Mouse (Mus musculus): ENCODE measurements around the gene Crybb2. TPM values are rescaled to one million over a fixed set of nuclear protein-coding genes. Genes with fewer than 3 reads are reported as not detected.

Gene Crybb2
- polyA plus RNA-seq, 1 experiment from 2014 or later: not detected

DNA sequence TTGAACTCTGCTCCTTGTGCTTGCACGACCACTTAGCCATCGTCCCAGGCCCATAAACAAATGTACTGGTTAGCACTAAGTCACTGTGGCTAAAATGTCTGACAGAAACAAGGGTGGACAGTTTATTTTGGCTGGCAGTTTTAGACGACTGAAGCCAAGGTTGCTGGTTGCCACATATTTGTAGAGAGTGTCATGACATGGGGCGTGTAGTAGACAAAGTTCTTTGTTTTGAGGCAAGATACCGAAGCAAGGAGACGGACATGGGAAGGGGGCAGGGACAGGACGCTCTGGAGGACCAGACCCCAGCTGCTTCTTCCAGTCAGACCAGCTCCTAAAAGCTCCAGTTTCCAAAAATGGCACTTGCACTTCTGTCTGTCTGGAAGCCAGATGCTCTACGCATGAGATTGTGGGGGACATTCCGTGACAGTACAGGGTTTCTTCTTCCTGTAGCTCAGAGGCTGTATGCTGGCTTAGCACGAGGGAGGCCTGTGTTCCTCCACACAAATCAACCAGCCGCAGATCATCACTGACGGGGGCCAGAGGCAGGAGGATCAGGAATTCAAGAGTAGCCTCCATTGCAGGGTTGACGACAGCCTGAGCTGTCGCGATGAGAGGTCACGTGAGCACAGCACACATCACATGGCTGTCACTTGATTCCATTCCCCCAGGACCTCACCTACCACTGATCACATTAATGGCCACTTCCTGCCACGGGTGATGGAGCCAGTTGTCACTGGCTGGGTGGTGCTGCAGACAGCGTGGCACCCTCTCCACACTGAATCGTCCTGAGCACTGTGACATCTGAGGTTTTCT, 12.6 kb upstream of the Crybb2 start:
- no peak overlapping the region for H3K27ac ChIP-seq
- no peaks in the 10 kb centered on the region for H3K36me3 ChIP-seq (ENCODE audit: inconsistent target)
- H3K4me3 ChIP-seq (ENCODE audit: inconsistent target): no peak overlapping the region
- WGBS (ENCODE audit: missing documents): 62% methylated on average over 19 of the region's 19 CpGs
- H3K79me2 ChIP-seq (ENCODE audit: inconsistent target): no peaks in the 10 kb centered on the region

DNA sequence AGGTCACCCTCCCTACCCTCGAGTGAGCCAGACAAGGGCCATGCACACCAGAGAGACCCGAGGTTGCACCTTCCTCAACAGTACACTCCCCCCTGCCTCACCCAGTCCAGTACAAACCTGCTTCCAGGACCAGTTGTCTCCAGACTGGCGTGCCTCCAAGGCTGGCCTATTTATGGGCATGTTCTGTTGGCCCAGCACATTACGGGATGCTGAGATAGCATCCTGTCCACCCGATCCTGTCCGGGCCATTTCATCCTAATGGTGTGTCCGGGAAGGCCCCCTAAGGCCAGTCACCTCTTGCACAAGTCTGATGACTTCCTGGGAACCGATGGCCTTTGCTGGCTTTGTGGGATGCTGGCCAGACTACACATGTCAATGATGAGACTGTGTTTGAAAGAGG, 11.5 kb upstream of the Crybb2 start, which contains the start of gene Crybb3:
Gene Crybb3, minus strand, starts transcription at position 146 of the 400 bp plus-strand sequence.
- 79% methylated on average over 7 of the region's 8 CpGs for WGBS (ENCODE audit: missing documents)
- no peak within 1 kb of the TSS for H3K27ac ChIP-seq
- H3K36me3 ChIP-seq (ENCODE audit: inconsistent target): no peaks in the 10 kb centered on the region
- H3K79me2 ChIP-seq (ENCODE audit: inconsistent target): no peaks in the 10 kb centered on the region
- H3K4me3 ChIP-seq (ENCODE audit: inconsistent target): no peak within 1 kb of the TSS

DNA sequence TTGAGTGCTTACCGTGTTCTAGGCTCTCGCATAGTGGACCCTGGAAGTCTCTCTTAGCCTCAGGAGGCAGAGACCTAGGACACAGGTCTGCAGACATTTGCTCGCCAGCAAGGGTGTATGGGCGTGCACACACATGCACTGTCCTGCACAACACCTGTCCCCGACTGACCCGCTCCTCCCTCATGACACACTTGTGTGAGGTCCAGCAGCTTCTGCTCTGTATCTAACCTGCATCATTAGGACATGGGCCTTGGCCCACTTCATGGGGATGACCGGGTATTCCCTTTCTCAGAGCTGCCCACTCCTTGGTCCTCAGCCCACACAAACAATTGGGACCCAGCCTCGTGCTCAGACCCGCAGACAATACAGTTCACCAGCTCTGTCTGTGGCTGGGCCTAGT, 11.1 kb upstream of the Crybb2 start:
- Histone ChIP-seq H3K36me3 (ENCODE audit: inconsistent target) (no peaks in the 10 kb centered on the region), H3K4me3 (ENCODE audit: inconsistent target) (no peak overlapping the region), H3K79me2 (ENCODE audit: inconsistent target) (no peaks in the 10 kb centered on the region), H3K27ac (no peak overlapping the region)
- WGBS (ENCODE audit: missing documents): 92% methylated on average over 9 of the region's 9 CpGs

DNA sequence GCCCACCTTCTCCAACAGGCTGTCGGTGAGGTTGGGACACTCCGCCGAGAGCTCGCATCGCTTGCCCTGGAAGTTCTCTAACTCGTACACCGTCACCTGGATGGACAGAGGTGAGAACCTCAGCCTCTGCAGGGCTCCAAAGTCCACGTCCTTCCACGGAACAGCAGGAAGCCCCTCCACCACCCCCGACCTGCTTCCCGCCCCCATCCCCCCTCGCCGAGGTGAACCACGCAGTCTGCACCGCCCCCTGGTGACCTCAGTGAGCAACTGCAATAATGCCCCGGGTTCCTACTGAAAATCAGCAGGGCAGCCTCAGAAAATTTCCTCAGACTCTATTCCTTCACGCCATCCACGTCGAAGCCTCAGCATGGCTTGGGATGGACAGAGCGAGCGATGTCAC, 9.9 kb upstream of the Crybb2 start:
- 45% methylated on average over 15 of the region's 21 CpGs for WGBS (ENCODE audit: missing documents)
- H3K36me3 ChIP-seq (ENCODE audit: inconsistent target): no peaks in the 10 kb centered on the region
- no peak overlapping the region for H3K27ac ChIP-seq
- H3K79me2 ChIP-seq (ENCODE audit: inconsistent target): no peaks in the 10 kb centered on the region
- no peak overlapping the region for H3K4me3 ChIP-seq (ENCODE audit: inconsistent target)

DNA sequence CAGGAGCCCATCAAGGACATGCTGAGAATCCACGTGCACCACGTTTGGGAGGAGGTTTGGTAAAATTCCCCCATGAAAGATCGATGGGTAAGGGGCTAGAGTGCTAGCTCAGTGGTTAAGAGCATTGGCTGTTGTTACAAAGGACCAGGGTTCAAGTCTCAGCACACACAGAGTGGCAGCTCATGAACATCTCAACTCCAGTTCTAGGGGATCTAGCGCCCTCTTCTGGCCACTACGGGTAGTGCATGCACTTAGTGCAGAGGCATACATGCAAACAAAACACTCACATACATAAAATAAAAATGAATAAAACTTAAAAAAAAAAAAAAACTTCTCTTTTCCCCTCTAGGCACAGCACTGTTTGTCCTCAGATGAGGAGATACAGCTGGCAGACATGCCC, 8.8 kb upstream of the Crybb2 start:
- no peak overlapping the region for H3K27ac ChIP-seq
- 62% methylated on average over 5 of the region's 5 CpGs for WGBS (ENCODE audit: missing documents)
- H3K4me3 ChIP-seq (ENCODE audit: inconsistent target): no peak overlapping the region
- no peaks in the 10 kb centered on the region for H3K79me2 ChIP-seq (ENCODE audit: inconsistent target)
- no peaks in the 10 kb centered on the region for H3K36me3 ChIP-seq (ENCODE audit: inconsistent target)

DNA sequence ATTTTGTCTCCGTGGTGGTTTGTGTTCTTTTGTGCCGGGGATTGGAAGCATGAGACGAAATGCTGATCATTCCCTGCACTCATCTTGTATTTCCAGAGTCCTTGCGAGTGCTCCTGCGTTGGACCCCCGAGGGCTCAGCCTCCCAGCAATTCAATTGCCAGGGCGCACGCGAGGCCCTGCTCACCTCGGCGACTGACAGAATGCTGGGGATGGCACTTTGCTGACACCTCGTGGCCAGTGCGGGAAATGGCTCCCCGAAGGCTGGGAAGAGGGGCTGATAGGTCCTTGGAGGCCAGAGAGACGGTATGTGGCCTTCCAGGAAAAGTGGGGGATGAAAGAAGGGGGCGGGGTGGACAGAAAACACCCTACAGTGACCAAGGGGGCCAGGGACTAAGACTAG, 15.6 kb downstream of the Crybb2 start:
- no peaks in the 10 kb centered on the region for H3K79me2 ChIP-seq (ENCODE audit: inconsistent target)
- H3K27ac ChIP-seq: no peak overlapping the region
- WGBS (ENCODE audit: missing documents): 15% methylated on average over 16 of the region's 16 CpGs
- no peaks in the 10 kb centered on the region for H3K36me3 ChIP-seq (ENCODE audit: inconsistent target)
- no peak overlapping the region for H3K4me3 ChIP-seq (ENCODE audit: inconsistent target)

DNA sequence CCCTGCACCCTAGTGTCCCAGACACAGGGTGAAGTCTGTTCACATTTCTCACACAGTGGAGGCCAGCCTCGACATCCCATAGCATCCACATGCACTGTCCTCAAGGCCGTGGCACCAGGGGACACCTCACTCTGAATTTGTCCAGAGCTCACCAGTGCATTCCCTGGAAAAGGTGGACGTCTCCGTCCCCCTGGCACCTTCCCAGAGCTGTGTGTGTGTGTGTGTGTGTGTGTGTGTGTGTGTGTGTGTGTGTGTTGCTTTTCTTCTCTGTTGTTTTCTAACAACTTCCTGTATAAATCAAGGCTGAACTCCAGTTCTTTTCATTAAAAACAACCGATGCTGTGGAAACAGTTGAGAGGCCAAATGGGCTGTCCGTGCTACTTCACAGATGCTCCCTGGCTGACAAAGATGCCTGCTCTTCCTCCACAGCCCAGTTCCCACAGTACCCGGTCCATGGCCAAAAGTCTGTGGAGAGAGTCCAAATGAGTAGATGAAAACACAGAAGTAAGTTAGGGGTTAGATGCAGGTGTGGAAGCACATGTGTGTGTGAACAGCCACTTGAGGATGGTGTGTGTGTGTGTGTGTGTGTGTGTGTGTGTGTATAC, 19.2 kb downstream of the Crybb2 start:
- H3K4me3 ChIP-seq (ENCODE audit: inconsistent target): no peak overlapping the region
- no peak overlapping the region for H3K27ac ChIP-seq
- no peaks in the 10 kb centered on the region for H3K79me2 ChIP-seq (ENCODE audit: inconsistent target)
- WGBS (ENCODE audit: missing documents): 84% methylated on average over 7 of the region's 7 CpGs
- H3K36me3 ChIP-seq (ENCODE audit: inconsistent target): no peaks in the 10 kb centered on the region

DNA sequence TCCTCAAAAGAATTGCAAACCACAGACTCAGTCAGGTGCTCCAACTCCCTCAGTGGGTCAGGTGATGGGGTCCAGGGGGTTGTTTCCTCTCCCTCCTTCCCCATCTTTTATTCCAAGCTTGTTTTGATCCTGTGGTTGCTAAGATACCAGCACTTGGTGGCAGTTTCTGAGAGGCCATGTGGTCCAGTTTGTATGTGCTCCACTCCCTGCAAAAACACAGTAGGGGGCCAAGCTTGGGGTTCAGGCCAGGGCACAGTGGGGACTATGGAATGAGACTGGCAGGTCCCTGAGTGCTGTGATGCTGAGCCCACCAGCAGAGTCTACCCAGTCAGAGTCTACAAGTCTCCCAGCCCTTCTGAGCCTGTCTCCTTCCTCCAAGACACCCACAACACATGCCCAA, 20.0 kb downstream of the Crybb2 start:
- no peak overlapping the region for H3K4me3 ChIP-seq (ENCODE audit: inconsistent target)

DNA sequence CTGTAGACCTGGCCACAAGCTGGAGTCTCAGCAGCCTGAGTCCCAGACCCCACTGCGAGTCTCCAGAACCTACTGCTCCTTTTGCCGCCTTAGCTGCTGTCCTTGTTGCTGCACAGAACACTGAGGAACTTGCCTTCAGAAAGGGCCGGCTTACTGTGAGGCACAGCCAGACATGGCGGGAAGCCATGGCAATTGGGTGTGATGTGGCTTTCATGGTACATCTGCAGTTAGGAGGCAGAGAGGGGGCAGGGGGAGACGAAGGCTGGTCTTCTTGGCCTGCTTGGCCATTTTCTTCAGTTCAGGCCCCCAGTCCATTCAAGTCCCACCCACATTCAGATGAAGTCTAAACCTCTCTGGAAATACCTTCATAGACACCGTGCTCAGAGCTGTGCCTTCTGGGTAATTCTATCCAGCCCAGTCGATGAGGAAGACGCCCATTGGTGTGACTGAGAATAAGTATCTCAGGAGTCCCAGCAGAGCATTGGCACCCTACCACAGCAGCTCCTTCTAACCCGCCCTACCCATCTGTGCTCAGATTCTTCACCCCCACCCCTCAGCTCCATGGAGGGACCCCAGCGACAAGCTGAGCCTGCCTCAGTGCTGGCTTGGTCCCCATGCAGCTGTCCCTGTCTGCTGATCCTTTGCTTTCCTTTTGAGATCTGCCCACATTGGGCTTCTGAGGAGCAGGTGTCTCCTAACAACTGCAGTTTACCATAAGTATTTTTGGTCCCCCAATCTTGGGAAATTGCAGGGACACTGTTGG, 24.2 kb downstream of the Crybb2 start:
- 95% methylated on average over 10 of the region's 10 CpGs for WGBS (ENCODE audit: missing documents)
- no peak overlapping the region for H3K27ac ChIP-seq
- H3K79me2 ChIP-seq (ENCODE audit: inconsistent target): no peaks in the 10 kb centered on the region
- H3K4me3 ChIP-seq (ENCODE audit: inconsistent target): no peak overlapping the region
- no peaks in the 10 kb centered on the region for H3K36me3 ChIP-seq (ENCODE audit: inconsistent target)

More for the DNA sequence above, 20.0 kb downstream of the Crybb2 start:
- Histone ChIP-seq H3K36me3 (ENCODE audit: inconsistent target) (no peaks in the 10 kb centered on the region), H3K79me2 (ENCODE audit: inconsistent target) (no peaks in the 10 kb centered on the region), H3K27ac (no peak overlapping the region)

DNA sequence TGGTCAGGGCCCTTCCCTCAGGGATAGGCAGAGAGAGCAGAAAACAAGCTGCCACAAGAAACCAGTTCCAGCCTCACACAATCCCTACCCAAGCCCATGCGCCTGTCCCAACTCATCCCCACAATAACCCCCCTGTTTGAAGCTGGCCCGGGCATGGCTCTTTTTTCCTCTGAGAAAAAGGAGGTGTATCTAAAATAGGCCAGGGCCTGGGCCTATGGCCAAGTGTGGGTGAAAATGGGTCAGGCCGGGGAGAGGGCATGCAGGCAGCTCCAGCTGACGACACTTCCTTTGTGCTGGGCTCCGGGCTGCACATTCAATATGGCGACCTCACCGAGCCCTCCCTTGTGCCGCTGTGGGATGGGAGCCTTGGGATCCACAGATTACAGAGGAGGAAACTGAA, 26.4 kb downstream of the Crybb2 start:
- 84% methylated on average over 8 of the region's 8 CpGs for WGBS (ENCODE audit: missing documents)
- H3K27ac ChIP-seq: no peak overlapping the region
- H3K79me2 ChIP-seq (ENCODE audit: inconsistent target): no peaks in the 10 kb centered on the region
- H3K36me3 ChIP-seq (ENCODE audit: inconsistent target): no peaks in the 10 kb centered on the region
- no peak overlapping the region for H3K4me3 ChIP-seq (ENCODE audit: inconsistent target)

DNA sequence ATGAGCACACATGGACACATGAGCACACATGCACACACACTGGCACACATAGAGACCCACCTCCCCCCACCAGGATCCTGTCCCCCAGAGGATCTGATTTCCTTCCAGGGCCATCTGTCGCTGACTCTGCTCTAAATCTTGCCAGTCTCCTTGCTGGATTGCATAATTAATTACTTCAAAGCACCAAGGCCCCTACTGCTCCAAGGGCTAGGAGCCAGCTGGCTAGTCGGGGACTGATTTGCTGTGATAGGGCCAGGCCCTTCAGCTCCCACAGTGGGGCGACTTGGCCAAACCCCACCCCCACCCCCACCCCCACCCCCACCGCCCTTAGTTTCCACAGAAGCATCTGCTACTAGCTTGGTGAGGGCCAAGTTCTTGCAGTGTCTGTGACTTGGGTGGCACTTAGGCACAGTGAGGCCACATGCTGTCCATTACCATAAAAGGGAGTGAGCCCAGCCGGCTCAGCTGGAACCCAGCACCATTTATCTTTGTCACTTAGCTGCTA, 28.3 kb downstream of the Crybb2 start:
- Histone ChIP-seq H3K79me2 (ENCODE audit: inconsistent target) (no peaks in the 10 kb centered on the region), H3K27ac (no peak overlapping the region), H3K36me3 (ENCODE audit: inconsistent target) (no peaks in the 10 kb centered on the region), H3K4me3 (ENCODE audit: inconsistent target) (no peak overlapping the region)
- 47% methylated on average over 2 of the region's 5 CpGs for WGBS (ENCODE audit: missing documents)

DNA sequence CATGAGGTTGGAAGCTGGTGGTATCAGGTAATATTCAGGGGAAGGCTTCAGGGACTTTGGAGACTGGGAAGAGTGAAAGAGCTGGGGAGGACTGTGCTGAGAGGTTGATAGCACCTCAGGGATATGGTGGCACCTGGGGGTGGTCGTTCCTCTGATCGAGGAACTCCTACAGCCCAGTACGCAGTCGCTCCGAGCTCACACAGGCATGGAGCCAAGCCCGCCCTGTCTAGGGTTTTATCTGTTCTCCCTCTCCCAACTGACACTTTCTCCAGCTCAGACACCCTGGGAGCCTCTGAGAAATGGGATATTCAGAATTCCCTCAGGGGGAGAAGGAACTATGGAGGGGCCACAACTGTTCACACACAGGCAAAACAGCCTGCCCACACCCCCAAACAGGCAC, 29.1 kb downstream of the Crybb2 start:
- H3K36me3 ChIP-seq (ENCODE audit: inconsistent target): no peaks in the 10 kb centered on the region
- H3K79me2 ChIP-seq (ENCODE audit: inconsistent target): no peaks in the 10 kb centered on the region
- 100% methylated on average over 1 of the region's 6 CpGs for WGBS (ENCODE audit: missing documents)
- no peak overlapping the region for H3K4me3 ChIP-seq (ENCODE audit: inconsistent target)
- no peak overlapping the region for H3K27ac ChIP-seq

DNA sequence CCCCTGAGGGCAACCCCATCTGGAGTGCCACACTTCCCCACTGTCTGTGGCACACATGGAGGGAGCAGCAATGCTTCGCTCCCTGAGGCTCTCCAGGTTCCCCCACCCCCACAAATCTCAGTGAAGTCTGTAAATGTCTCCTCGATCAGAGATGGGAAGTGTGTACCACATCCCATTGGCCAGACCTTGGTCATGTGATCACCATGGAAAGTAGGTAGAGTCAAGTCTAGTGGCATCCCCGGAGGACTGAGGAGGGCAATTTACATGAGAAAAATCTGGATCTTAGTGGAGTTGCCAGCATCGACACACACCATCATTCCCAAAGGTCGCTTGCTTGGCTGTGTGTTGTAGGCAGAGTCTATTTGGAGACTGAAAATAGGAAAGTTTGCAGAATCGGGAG, 31.3 kb downstream of the Crybb2 start:
- Histone ChIP-seq H3K27ac (no peak overlapping the region), H3K4me3 (ENCODE audit: inconsistent target) (no peak overlapping the region), H3K36me3 (ENCODE audit: inconsistent target) (no peaks in the 10 kb centered on the region), H3K79me2 (ENCODE audit: inconsistent target) (no peaks in the 10 kb centered on the region)
- WGBS (ENCODE audit: missing documents): 98% methylated on average over 6 of the region's 6 CpGs

DNA sequence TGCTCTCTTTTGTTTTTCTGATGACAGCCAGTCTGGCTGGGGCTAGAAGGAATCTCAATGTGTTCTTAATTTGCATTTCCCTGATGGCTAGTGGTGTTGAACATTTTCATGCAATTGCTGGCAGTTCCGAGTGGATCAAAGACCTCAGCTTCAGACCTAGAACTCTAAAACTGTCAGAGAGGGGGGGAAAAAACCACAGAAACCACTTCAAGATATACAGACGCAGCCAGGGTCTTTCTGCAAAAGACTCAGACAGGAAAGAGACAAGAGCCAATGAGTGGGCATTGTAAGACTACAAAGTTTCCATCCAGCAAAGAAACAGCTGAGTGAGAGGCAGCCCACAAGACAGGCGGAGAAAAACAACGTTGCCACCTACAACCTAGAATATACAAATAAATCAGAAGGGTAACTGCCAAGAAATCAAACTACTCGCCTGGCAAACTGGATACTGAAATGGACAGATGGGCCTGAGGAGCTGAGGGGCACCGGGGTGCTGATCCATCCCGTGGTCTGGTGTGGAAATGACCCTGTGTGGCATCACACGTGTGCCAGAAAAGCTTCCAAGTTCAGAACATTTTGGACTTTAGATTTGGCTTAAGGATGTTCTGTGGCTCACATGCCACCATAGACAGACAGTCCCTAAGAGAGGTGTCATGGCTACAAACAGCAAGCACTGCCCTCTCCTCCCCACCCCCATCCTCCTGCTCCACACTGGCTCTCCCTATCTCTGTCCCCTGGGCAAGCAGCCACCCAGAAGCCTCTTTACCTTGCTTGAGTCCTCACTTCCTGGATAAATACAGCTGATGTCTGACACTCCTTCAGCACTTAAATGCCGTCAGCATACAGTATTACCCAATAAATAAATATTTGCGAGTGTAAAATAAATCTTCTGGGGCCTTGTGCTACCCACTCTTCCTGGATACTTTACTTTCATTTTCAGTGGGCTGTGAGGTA, 34.5 kb downstream of the Crybb2 start:
- WGBS (ENCODE audit: missing documents): 35% methylated on average over 10 of the region's 10 CpGs

More for the DNA sequence above, 34.5 kb downstream of the Crybb2 start:
- H3K79me2 ChIP-seq (ENCODE audit: inconsistent target): no peaks in the 10 kb centered on the region
- no peak overlapping the region for H3K4me3 ChIP-seq (ENCODE audit: inconsistent target)
- no peak overlapping the region for H3K27ac ChIP-seq
- H3K36me3 ChIP-seq (ENCODE audit: inconsistent target): no peaks in the 10 kb centered on the region

Data from macrophage (primary cell).